Mouse (Mus musculus) C2C12 (cell line): ENCODE results near the gene Nfic. TPM values are rescaled to one million over a fixed set of nuclear protein-coding genes. Genes with fewer than 3 reads are reported as not detected.

Experiments
- H3K27me3 ChIP-seq: one replicate; pipeline ENCODE4 v1.6.1; 2011; ENCODE audit not compliant: control insufficient read depth, insufficient read depth, insufficient read length
- H3K36me3 ChIP-seq: one replicate; pipeline ENCODE4 v1.6.1; 2011; ENCODE audit not compliant: control insufficient read depth, insufficient read depth
- H3K4me3 ChIP-seq: one replicate; pipeline ENCODE4 v1.5.1; 2011; ENCODE audit warnings: mild to moderate bottlenecking, control low read depth; ENCODE audit not compliant: poor library complexity, insufficient read depth, severe bottlenecking
- H3K79me2 ChIP-seq: one replicate; pipeline ENCODE4 v1.6.1; 2011; ENCODE audit not compliant: control insufficient read depth, insufficient read depth
- H3K79me3 ChIP-seq: one replicate; pipeline ENCODE4 v1.6.1; 2011; ENCODE audit warnings: low read depth, control low read depth
- H3ac ChIP-seq: one replicate; pipeline ENCODE3; 2011; ENCODE audit warnings: low read depth; ENCODE audit not compliant: control insufficient read depth, insufficient read length
- CEBPB ChIP-seq: IDR thresholded peaks from one replicate; pipeline ENCODE4 v1.6.1; 2011; ENCODE audit warnings: low read depth, mild to moderate bottlenecking, control low read depth, moderate library complexity
- CTCF ChIP-seq: IDR thresholded peaks from one replicate; pipeline ENCODE4 v1.5.1; 2011; ENCODE audit not compliant: control insufficient read depth, insufficient read depth, insufficient read length
- FOSL1 ChIP-seq: IDR thresholded peaks from one replicate; pipeline ENCODE4 v1.8.0; 2011; ENCODE audit warnings: mild to moderate bottlenecking, low read length; ENCODE audit not compliant: poor library complexity, insufficient read depth, severe bottlenecking
- MAX ChIP-seq: IDR thresholded peaks from one replicate; pipeline ENCODE4 v1.6.1; 2011; ENCODE audit warnings: mild to moderate bottlenecking, control low read depth
- MYOD1 ChIP-seq: IDR thresholded peaks from one replicate; pipeline ENCODE4 v1.6.1; 2011; ENCODE audit warnings: low read depth; ENCODE audit not compliant: control insufficient read depth, insufficient read length
- MYOG ChIP-seq: IDR thresholded peaks from one replicate; pipeline ENCODE4 v1.6.1; 2011; ENCODE audit not compliant: control insufficient read depth, insufficient read length; ENCODE audit errors: extremely low read depth
- USF1 ChIP-seq: IDR thresholded peaks from one replicate; pipeline ENCODE4 v1.6.1; 2011; ENCODE audit warnings: low read depth, mild to moderate bottlenecking, control low read depth, moderate library complexity
- polyA plus RNA-seq: library from polyadenylated mRNA; unstranded; fragments of >200 nt; fragmentation: generic; extraction: Trizol; gene quantifications from one replicate; pipeline ENCODE4 v1.2.1, GENCODE M21; 2012; ENCODE audit warnings: missing spikeins

Gene Nfic
- polyA plus RNA-seq, 1 experiment, result 86.7 TPM

GRCm38 (mm10) chr10:81367207-81367495 is 88.3 kb downstream of the Nfic start:
- peaks cover 52% of the 10 kb centered on the region for H3K36me3 ChIP-seq
- no peak for TF ChIP-seq MAX
- TF ChIP-seq CEBPB, result no peak
- no peak for TF ChIP-seq CTCF
- TF ChIP-seq MYOD1, result no peak
- no peak for TF ChIP-seq USF1
- TF ChIP-seq MYOG, result no peak
- TF ChIP-seq FOSL1, result no peak
- no peaks in the 10 kb centered on the region for H3K27me3 ChIP-seq

GRCm38 (mm10) chr10:81366477-81367206 is 88.8 kb downstream of the Nfic start:
- Histone ChIP-seq H3K79me3 (no peaks in the 10 kb centered on the region), H3K79me2 (peaks cover 5% of the 10 kb centered on the region), H3ac (no peak overlapping the region), H3K36me3 (peaks cover 50% of the 10 kb centered on the region), H3K4me3 (no peak overlapping the region), H3K27me3 (no peaks in the 10 kb centered on the region)
- TF ChIP-seq MYOG, result no peak
- no peak for TF ChIP-seq CTCF
- TF ChIP-seq FOSL1, result no peak
- TF ChIP-seq MYOD1, result no peak
- no peak for TF ChIP-seq CEBPB
- no peak for TF ChIP-seq MAX
- no peak for TF ChIP-seq USF1

More at GRCm38 (mm10) chr10:81367207-81367495, 88.3 kb downstream of the Nfic start:
- no peak overlapping the region for H3ac ChIP-seq
- H3K79me2 ChIP-seq, result peaks cover 10% of the 10 kb centered on the region
- no peak overlapping the region for H3K4me3 ChIP-seq
- H3K79me3 ChIP-seq, result peaks cover 2% of the 10 kb centered on the region

GRCm38 (mm10) chr10:81365672-81366476 is 89.6 kb downstream of the Nfic start, which contains the start of gene 4930404N11Rik:
Gene 4930404N11Rik (minus strand): TSS chr10:81365816.
- no peak within 1 kb of the TSS for H3ac ChIP-seq
- no peaks in the 10 kb centered on the region for H3K79me2 ChIP-seq
- H3K4me3 ChIP-seq, result no peak within 1 kb of the TSS
- H3K36me3 ChIP-seq, result peaks cover 50% of the 10 kb centered on the region
- no peaks in the 10 kb centered on the region for H3K27me3 ChIP-seq
- no peaks in the 10 kb centered on the region for H3K79me3 ChIP-seq
- TF ChIP-seq FOSL1 (no peak), USF1 (no peak), MYOD1 (no peak), MAX (no peak), MYOG (no peak), CTCF (no peak), CEBPB (no peak)

- H3K36me3 ChIP-seq, result peaks cover 46% of the 10 kb centered on the region
- H3K27me3 ChIP-seq, result no peaks in the 10 kb centered on the region
- no peaks in the 10 kb centered on the region for H3K79me2 ChIP-seq
- no peak overlapping the region for H3ac ChIP-seq
- no peaks in the 10 kb centered on the region for H3K79me3 ChIP-seq
- H3K4me3 ChIP-seq, result no peak overlapping the region
- no peak for TF ChIP-seq CTCF
- no peak for TF ChIP-seq MYOD1
- TF ChIP-seq MYOG, result no peak
- TF ChIP-seq MAX, result no peak
- TF ChIP-seq FOSL1, result no peak
- no peak for TF ChIP-seq CEBPB
These were observed 90.4 kb downstream of the Nfic start for GRCm38 (mm10) chr10:81365073-81365472.

- peaks cover 42% of the 10 kb centered on the region for H3K36me3 ChIP-seq
- H3K4me3 ChIP-seq, result no peak overlapping the region
- TF ChIP-seq MAX (no peak), MYOG (no peak), MYOD1 (no peak)
These were observed 90.8 kb downstream of the Nfic start for GRCm38 (mm10) chr10:81364666-81365065.

More at GRCm38 (mm10) chr10:81364666-81365065, 90.8 kb downstream of the Nfic start:
- Histone ChIP-seq H3K79me2 (no peaks in the 10 kb centered on the region), H3ac (no peak overlapping the region), H3K27me3 (no peaks in the 10 kb centered on the region), H3K79me3 (no peaks in the 10 kb centered on the region)
